Mouse (Mus musculus): ENCODE data around the gene Zfp26.

Gene Zfp26

DNA sequence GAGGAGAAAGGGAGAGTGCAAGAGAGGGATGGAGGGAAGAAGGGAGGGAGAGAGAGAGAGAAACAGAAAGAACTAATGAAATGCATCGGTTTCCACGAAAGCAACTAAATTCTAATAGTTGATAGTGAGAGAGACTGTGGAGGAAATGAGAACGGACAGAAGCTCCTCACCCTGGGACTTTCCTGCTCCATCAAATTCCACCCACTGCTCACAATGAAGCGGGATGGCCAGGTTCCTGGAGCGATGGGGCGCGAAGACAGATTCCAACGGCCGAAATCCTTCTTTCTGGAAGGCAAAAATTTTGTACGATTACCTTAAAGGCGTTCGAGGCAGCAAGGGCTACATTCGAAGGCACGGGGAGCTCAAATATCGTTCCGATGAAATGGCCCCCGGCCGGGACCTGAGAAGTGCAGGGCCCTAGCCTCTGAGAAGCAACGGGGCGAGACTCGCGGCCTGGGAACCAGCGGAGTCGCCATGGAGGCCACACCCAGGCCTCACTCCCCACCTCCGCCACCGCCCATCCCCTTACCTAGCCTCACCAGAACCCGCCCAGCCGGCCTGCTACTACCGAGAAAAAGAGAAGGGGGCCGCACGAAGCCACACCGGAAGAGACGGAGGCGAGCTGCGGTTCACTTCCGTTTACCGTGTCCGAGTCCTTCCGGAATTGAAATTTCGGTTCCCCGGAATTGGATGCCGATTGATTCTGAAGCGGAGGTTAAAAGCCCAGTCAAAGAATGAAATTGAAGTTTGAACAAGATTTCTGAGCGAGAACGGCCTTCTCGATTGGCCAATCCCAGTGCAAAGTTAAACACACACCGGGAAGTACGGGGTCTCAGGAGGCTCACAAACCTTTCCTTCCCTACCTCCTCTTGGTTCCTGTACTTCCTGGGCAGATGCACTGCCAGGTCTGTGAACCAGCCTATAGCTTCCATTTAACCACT lies at the start of gene Zfp26:
TSS of gene Zfp26 (minus strand) at position 786 of the 941 bp plus-strand sequence.
- DNase-seq = peak; percentile 83 to 86

DNA sequence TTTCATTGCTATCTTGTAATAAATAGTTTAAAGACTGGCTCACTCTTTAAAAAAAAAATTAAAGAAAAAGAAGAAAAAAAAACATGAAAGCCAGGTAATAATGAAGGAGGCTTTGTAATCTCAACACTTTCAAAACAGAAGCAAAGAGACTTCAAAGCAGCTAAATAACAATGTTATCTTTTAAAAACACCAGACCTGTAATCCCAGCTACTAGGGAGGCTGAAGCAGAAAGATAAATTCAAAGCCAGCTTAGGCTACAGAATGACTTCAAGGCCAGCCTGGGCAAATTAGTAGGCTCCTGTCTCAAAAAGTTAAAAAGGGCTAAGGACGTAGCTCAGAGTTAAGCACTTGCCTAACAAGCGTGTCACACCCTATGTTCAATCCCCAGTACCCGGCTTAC lies 49.7 kb upstream of the Zfp26 start:
- no peak for DNase-seq

DNA sequence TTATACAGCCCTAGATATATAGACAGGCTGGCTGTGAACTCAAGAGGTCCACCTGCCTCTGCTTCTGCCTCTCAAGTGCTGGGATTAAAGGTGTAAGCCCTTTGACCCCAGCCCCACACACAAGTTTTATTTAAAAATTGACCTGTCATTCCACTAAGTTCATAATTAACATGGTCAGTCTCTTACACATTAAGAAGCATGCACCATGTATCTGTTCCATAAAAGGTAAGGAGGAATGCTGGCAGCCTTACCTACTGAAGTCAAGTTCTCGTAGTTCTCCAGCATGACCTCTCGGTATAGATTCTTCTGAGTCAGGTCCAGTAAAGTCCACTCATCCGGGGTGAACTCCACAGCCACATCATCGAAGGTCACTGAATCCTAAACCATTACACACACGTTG lies 44.8 kb upstream of the Zfp26 start:
- DNase-seq = no peak

DNA sequence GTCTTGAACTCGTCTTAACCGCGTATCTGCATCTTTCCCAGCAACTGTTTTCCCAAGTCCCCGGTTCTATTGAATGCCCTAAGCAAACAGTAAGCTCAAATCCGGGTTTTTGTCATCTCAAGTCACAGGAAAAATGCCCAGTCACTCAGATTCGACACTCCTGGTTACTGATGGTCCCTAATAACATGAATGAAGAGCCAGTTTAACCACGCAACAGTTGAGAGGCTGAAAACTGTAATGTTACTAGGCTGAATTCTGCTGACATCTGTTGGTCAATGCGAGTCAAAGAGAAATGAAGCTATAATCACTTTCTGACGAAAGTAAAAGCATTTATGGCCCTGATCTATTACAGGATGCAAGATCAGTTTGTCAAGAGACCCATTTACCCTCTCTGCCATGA lies 33.3 kb upstream of the Zfp26 start:
- no peak for DNase-seq

GRCm38 (mm10) chr9:20492527-20493233 lies 32.7 kb upstream of the Zfp26 start, which contains the start of gene Zfp426:
TSS of gene Zfp426 (minus strand) at chr9:20492746.
- peak; percentile 86 to 87 for DNase-seq

GRCm38 (mm10) chr9:20491858-20492526 lies 32.0 kb upstream of the Zfp26 start:
- DNase-seq = no peak

DNA sequence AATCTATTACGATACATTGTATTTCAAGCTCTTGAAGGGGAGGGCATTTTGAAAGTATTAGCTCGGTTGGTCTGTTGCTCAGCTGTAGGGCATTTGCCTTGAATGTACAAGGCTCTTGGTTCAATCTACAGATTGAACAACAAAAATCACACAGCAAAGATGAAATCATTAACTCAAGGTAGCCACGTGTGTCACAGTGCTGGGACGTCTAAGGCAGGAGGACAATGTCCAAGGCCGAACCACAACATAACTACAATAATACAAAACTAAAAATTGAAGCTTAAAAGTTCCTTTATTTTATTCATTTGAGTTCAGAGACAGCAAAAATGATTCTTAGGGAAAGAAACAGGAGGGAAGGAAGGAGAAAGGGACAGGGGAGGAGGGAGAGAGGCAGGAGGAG lies 29.6 kb upstream of the Zfp26 start:
- DNase-seq = no peak

DNA sequence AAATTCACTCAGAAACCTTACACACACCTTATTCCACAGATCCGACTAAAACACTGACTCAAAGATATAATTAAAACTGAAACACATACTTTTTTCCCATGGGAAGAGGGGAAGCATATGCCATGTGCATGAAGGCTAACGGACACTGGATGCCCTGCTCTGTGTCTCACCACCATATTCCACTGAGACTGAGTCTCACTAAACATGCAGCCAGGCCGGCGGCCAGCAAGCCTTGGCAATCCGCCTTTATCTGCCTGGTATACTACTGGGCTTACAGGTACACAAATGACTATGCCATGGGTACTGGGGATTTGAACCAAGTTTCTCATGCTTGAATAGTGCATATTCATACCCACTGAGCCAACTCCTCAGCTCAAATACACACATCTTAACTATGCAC lies 19.4 kb upstream of the Zfp26 start:
- DNase-seq = no peak

DNA sequence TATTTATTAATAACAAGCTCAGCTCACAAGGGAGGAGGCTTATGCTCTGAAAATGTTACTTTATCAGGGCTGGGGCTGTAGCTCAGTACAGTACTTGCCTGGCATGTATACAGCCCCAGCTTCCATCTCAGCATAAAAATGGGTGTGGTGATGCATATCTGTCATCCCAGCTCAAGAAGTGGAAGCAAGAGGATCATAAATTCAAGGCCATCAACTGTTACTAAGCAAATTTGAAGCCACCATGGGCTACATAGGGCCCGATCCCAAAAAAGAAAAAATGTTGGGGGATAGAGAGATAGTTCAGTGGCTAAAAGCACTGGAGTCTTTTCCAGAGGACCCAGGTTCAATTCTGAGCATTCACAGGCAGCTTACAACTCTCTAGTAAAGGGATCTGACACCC lies 16.7 kb upstream of the Zfp26 start:
- DNase-seq = no peak

DNA sequence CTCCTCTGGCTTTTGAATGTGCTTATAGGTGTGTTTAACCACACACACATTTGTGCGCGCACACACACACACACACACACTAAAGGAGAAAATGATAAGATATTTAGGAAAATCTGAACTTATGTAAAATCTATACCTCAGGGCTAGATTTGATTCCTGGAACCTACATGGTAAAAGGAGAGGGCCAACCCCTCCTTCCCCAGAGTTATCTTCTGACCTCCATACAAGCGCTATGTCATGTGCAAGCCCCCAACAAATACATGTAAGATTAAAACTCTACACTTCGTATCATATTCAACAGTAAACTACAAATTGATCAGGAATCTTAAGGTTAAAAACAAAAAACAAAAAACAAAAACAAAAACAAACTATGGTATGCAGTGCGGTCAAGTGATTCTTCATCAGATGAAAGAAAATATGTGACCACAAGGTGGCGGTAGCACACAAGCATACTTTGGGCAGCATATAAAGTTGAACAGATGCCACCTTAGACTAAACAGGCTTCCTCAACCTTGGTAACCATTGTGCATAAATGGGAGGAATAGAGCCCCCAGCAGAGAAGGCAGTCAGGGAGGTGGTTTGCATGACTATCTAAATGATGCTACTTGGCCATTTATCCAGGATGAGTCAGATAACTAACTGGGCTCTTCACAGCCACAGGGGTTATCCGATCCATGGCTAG lies 6.9 kb upstream of the Zfp26 start:
- peak; percentile 16 to 61 for DNase-seq

DNA sequence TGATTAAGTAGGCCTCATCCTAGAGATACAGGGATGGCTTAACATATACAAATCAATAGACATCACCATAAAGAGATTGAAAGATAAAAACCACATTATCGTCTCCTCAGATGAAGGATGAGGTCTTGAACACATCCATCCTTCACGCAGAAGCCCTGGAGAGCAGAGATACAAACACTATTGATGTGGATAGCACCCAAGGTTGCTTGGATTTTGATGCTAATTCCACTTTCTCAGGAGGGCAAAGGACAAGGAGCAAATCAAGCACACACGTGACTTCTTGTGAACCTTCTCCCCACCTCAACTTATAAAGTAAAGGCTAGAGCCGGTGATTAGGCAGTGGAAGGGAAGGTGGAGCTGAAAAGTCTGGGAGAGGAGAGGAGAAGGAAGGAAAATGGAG lies 6.3 kb downstream of the Zfp26 start:
- no peak for DNase-seq

DNA sequence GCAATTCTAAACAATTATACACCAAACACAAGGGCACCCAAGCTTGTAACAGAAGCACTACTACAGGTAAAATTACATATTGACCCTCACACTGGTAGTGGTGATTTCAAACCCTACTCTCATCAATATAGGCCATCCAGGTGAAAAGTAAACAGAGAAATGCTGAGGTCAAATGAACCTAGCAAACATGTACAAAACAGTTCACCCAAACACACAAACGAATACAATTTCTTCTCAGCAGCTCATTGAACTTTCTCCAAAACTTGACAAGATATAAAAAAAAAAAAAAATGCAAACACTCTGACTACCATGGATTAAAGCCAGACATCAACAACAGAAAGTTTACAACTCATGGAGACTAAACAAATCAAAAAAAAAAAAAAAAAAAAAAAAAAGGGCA lies 8.5 kb downstream of the Zfp26 start:
- DNase-seq = no peak

DNA sequence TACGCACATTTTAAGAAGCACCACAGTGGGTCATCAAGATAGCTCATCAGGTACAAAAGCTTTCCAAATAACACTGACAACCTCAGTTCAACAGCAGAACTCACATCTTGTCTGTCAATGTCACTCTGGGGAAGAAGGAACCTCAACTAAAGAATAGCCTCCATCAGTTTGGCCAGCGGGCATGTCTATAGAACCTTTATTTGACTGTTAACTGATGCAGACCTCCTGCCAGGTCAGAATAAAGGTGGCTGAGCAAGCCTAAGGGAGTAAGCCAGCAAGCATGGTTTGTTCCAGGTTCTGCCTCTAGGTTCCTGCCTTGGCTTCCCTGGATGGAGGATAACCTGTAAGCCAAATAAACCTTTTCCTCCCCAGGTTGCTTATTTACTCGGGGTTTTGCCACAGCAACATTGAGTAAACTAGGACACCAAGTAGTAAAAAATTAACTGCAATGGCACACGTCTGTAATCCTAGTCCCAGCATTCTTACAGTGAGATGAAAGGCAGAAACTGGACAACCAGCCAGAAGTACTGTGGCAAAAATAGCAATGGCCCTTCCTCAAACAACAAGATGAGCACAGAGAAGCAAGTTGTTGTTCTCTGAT lies 16.7 kb downstream of the Zfp26 start:
- no peak for DNase-seq

DNA sequence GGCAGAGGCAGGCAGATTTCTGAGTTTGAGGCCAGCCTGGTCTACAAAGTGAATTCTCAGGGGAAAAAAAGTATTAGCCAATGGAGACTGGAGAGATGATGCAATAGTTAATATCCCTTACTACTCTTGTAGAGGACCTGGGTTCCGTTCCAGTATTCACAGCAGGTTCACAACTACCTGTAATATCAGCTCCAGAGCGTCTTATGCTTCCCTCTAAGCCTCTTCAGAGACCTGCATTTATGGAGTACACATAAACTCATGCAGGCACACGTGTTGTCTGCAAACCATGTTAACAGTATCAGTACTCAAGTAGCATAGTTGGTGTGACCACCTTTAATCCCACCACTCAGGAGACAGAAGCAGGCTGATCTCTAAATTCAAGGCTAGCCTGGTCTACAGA lies 30.0 kb downstream of the Zfp26 start:
- no peak for DNase-seq

DNA sequence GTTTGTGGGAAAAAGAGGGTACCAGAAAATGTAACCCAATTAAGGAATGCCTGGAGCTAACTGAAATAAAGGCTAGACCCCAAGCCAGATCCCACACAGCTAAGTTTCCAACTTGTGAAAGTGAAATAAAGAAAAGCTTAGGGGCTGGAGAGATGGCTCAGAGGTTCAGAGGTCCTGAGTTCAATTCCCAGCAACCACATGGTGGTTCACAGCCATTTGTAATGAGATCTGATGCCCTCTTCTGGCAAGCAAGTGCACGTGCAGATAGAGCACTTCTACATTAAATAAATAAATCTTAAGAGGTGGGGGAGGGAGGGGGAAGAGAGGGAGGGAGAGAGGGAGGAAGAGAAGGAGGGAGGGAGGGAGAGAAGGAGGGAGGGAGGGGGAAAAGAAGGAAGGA lies 48.5 kb downstream of the Zfp26 start:
- DNase-seq = no peak

DNA sequence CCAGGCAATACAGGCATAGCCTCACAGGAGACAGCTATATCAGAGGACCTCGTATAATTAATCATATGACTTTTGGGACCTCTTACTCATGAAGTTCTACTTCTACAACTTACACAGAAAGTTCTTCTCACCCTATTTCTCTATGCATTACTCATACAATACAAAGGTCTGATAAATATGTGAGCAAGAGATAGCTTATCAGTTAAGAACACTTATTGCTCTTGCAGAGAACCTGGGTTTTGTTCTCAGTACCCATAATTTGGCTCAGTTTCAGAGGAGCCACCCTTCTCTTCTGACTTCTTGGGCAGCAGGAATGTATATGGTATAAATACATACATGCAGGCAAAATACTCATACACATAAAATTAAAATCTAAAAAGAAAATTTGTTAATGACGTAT lies 50.6 kb downstream of the Zfp26 start:
- DNase-seq = no peak

DNA sequence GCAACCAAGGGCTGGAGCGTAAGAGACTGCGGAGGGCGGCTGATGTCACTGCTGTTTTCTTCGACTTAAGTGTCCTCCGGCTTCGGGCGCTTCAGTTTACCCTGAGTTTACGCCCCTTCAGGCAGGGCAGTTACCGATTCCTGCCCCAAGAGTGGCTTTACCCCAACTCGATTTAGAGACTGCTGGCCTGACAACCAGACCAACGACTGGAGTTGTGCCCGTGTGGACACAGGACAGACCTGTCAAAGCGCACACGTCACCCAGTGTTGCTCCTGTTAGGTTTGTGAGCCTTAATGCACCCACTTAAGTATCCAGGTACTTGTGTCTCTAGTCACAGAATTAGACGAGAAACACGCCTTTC lies 74.6 kb downstream of the Zfp26 start:
- DNase-seq = peak in 1 of 2 experiments; percentile 10

GRCm38 (mm10) chr9:20384532-20385342 lies 75.2 kb downstream of the Zfp26 start, which contains the start of gene Zfp560:
TSS of gene Zfp560 (minus strand) at chr9:20385177.
- DNase-seq = peak; percentile 86 to 87

DNA sequence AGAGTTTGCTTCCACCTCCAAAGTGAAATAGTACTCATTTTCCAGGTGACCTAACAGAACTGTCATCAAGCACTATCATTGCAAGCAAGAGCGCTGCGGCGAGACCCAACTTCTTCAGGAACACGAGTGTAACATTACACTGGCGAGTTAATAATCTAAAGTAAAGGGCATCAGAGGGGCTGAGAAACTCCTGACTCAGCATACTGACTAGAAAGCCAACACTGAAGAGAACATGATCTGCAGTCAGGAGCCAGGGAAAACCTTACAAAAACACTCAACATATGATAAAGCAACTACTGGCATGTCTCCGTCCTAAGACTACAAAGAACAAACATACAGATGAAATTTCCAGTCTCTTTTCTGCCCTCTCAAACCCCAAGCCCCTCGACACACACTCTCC lies 76.3 kb downstream of the Zfp26 start:
- DNase-seq = no peak
